Mouse (Mus musculus) intestine, embryonic 14.5 days (tissue): ENCODE results near the gene Smyd1. TPM values are rescaled to one million over a fixed set of nuclear protein-coding genes. Genes with fewer than 3 reads are reported as not detected.

Source experiments
- ATAC-seq: fragments of 200-750 bp; cut with Nextera tagmentation; replicated peaks from 2 replicates; pipeline ENCODE4 v1.8.0; 2017; ENCODE audit warnings: low read depth, moderate number of reproducible peaks, moderate TSS enrichment, moderate library complexity; ENCODE audit not compliant: low FRiP score, low TSS enrichment
- DNase-seq: peaks from one replicate; pipeline ENCODE4 v3.0.0-alpha.2; 2018; ENCODE audit warnings: low spot score
- H3K27ac ChIP-seq: fragments of 300-500 bp; sonication (generic); 2 replicates; pipeline ENCODE4 v1.5.1; 2014; ENCODE audit warnings: low read depth, mild to moderate bottlenecking, control low read depth
- H3K27me3 ChIP-seq: fragments of 300-500 bp; sonication (generic); replicated peaks from 2 replicates; pipeline ENCODE4 v1.6.1; 2014; ENCODE audit warnings: low read length, control low read depth; ENCODE audit not compliant: control insufficient read depth, insufficient read depth
- H3K36me3 ChIP-seq: fragments of 300-500 bp; sonication (generic); 2 replicates; pipeline ENCODE4 v1.6.1; 2014; ENCODE audit warnings: low read length, control low read depth; ENCODE audit not compliant: control insufficient read depth, insufficient read depth
- H3K4me1 ChIP-seq: fragments of 300-500 bp; sonication (generic); replicated peaks from 2 replicates; pipeline ENCODE4 v1.6.1; 2014; ENCODE audit warnings: low read length, control low read depth, mixed read lengths; ENCODE audit not compliant: control insufficient read depth, insufficient read depth
- H3K4me2 ChIP-seq: fragments of 300-500 bp; sonication (generic); 2 replicates; pipeline ENCODE4 v1.6.1; 2014; ENCODE audit warnings: low read length
- H3K4me3 ChIP-seq: fragments of 300-500 bp; sonication (generic); 2 replicates; pipeline ENCODE4 v1.5.1; 2014; ENCODE audit warnings: low read depth, low read length, control low read depth, mixed read lengths
- H3K9ac ChIP-seq: fragments of 300-500 bp; sonication (generic); 2 replicates; pipeline ENCODE4 v1.6.1; 2014; ENCODE audit warnings: mild to moderate bottlenecking, low read length
- H3K9me3 ChIP-seq: fragments of 300-500 bp; sonication (generic); 2 replicates; pipeline ENCODE4 v1.6.1; 2016; ENCODE audit warnings: low read length, control low read depth; ENCODE audit not compliant: control insufficient read depth
- WGBS: fragments of 180-500 bp; shearing (Covaris S2); extraction: QIAGEN DNeasy Blood & Tissue Kit; methylation state at CpG from one replicate; pipeline ENCODE4 v1.1.7; 2014; 5-methylcytosine and 5-hydroxymethylcytosine counted together
- polyA plus RNA-seq: library from polyadenylated mRNA; unstranded; fragments of >200 nt; fragmentation: Nextera tagmentation; extraction: Ambion mirVana; gene quantifications from 2 replicates; pipeline ENCODE4 v1.2.1, GENCODE M21; 2014

Gene Smyd1
- polyA plus RNA-seq = 0.56 and 0.78 TPM in 2 replicates

DNA sequence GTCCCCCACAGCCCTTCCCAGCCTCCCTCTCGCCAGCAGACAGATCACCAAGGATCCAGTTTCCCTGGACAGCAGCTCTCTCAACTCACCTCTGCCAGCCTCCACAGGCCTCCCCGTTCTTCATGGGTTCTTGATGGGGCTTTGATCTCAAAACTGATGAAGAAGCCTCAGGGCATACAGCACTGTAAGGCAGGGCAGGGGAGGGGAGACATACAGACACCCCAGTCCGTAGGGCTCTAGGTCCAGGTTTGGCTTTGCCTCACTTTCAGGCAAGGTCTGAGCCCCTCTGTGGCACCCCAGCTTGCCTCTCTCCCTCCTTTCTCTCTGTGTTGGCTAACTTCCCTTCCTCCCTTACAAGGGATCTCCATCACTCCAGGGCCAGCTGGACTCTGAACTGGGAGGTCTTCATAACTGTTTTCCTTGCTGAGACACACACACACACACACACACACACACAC lies at the start of gene Smyd1:
Gene Smyd1, minus strand, starts transcription at position 408 of the 458 bp plus-strand sequence.
- Histone ChIP-seq H3K36me3 (no peaks in the 10 kb centered on the region), H3K9me3 (no peaks in the 10 kb centered on the region), H3K9ac (no peak within 1 kb of the TSS), H3K4me1 (no peaks in the 10 kb centered on the region), H3K4me3 (no peak within 1 kb of the TSS), H3K27me3 (no peaks in the 10 kb centered on the region), H3K4me2 (no peak within 1 kb of the TSS), H3K27ac (no peak within 1 kb of the TSS)
- DNase-seq (no peak), ATAC-seq (no peak)
- WGBS = 84% methylated on average over 3 of the region's 3 CpGs

DNA sequence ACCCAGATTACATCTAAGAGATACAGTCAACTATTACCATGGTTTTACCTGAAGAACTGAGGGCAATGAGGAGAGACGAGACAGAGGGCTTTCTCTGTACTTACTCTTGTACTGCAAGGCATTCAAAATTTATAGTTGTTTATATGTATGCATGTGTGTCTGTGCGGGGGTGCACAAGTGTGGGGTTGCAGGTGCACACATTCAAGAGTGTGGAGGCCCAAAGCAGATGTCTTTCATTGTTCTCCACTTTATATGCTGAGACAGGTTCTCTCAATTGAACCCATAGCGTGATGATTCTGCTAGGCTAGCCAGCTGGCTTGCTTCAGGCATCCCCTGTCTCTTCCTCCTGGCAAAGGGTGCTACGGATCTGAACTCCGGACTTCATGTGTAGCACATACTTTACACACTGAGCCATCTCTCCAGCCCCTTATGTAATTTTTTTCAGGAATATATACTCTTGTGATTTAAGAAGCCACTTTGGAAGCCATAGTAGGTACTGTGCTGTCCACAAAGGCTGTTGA lies 49.1 kb upstream of the Smyd1 start:
- no peaks in the 10 kb centered on the region for H3K36me3 ChIP-seq
- DNase-seq (no peak), ATAC-seq (no peak)
- H3K27me3 ChIP-seq = no peaks in the 10 kb centered on the region
- WGBS = 76% methylated on average over 5 of the region's 5 CpGs
- no peak overlapping the region for H3K9ac ChIP-seq
- H3K4me3 ChIP-seq = no peak overlapping the region
- no peak overlapping the region for H3K27ac ChIP-seq
- H3K4me1 ChIP-seq = no peaks in the 10 kb centered on the region
- no peak overlapping the region for H3K4me2 ChIP-seq
- 0 out of 2 replicates have a peak, but pooled peaks cover 2% of the 10 kb centered on the region for H3K9me3 ChIP-seq

DNA sequence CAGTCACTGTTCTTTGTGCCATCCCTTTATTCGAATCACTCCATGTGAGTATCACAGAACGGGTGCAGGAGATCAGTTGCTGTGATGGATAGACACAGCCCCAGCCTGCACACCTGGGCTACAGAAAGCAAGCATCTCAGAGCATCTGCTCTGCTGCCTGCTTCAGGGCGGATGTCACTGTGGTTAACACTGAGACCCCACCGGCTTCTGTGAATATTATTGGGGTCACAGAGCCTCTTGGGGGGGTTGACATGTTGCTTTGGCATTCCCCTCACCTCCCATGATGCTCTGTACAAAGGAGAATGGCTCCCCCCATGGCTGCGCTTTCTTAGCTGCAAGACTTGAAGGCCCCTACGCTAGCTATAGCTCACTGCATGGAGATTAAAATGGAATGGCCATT lies 47.4 kb upstream of the Smyd1 start:
- Histone ChIP-seq H3K4me3 (no peak overlapping the region), H3K27ac (no peak overlapping the region), H3K4me2 (no peak overlapping the region), H3K9me3 (0 out of 2 replicates have a peak, but pooled peaks cover 2% of the 10 kb centered on the region), H3K36me3 (no peaks in the 10 kb centered on the region), H3K9ac (no peak overlapping the region), H3K27me3 (no peaks in the 10 kb centered on the region), H3K4me1 (no peaks in the 10 kb centered on the region)
- no peak for DNase-seq
- no peak for ATAC-seq
- 92% methylated on average over 6 of the region's 6 CpGs for WGBS

DNA sequence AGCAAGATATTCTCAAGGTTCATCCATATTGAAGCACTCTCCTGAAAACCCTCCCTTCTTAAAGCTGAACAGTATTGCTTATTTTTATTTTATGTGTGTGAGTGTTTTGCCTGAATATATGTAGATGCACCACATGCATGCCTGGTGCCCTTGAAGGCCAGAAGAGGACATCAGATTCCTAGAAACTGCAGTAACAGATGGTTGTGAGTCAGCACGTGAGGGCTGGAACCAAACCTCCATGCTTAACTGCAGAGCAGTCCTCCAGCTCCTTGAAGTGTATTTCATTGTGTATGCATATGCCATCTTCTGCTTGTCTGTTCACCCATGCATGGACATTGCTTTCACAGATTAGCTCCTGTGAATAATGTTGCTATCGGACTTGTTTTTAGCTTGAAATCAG lies 42.0 kb upstream of the Smyd1 start:
- 74% methylated on average over 2 of the region's 2 CpGs for WGBS
- Histone ChIP-seq H3K27ac (no peak overlapping the region), H3K4me3 (no peak overlapping the region), H3K4me1 (no peaks in the 10 kb centered on the region), H3K27me3 (no peaks in the 10 kb centered on the region), H3K9me3 (0 out of 2 replicates have a peak, but pooled peaks cover 2% of the 10 kb centered on the region), H3K9ac (no peak overlapping the region), H3K4me2 (no peak overlapping the region), H3K36me3 (no peaks in the 10 kb centered on the region)
- ATAC-seq (no peak), DNase-seq (no peak)

DNA sequence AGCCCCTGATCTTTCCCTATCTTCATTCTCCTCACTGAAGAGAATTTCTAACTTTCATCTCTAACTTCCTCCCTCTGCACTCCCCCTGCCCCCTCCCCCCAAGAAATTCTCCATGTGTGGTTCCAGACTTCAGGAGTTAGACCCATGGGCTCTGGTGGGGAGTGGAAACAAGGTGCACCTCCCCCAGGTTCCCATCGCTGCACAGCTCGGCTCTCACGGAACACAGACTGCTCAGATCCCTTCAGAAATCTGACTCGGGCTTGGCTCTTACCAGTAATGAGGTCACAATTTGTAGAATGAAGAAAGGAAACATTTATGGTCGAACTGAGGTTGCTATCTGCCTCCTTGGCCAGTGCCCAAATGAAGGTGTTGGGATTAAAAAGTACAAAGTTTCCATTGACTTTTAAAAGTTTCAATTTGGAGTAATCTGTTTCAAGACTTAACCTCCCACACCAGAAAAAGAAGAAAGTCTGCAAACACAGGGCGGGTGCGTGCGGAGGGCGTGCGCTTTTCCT lies 39.2 kb upstream of the Smyd1 start:
- WGBS = 74% methylated on average over 10 of the region's 10 CpGs
- no peak for ATAC-seq
- DNase-seq = no peak

DNA sequence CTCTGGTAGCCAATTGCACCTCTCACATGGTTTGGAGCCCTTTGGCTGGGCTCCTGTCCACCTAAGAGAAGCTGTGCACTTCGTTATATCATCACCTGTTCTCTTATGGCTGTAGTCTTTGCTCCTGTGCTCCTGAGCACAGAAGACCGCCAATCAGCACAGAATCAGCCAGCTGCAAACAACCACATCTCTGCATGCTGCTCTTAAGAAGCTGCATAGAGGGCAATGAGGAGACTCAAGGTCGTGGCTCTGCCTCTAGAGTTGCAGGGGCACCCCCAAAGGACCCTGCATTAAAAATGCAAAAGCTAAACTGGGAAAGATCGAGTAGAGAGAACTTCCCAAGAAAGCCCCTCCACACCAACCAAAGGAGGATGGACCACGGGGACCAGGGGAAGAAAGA lies 38.7 kb upstream of the Smyd1 start:
- H3K4me3 ChIP-seq = no peak overlapping the region
- no peaks in the 10 kb centered on the region for H3K36me3 ChIP-seq
- H3K9me3 ChIP-seq = no peaks in the 10 kb centered on the region
- no peak for DNase-seq
- H3K4me2 ChIP-seq = no peak overlapping the region
- H3K9ac ChIP-seq = no peak overlapping the region
- no peak for ATAC-seq
- H3K27ac ChIP-seq = no peak overlapping the region
- H3K27me3 ChIP-seq = no peaks in the 10 kb centered on the region
- H3K4me1 ChIP-seq = no peaks in the 10 kb centered on the region
- WGBS = 58% methylated on average over 5 of the region's 5 CpGs

More for the DNA sequence above, 39.2 kb upstream of the Smyd1 start:
- H3K4me1 ChIP-seq = no peaks in the 10 kb centered on the region
- H3K36me3 ChIP-seq = no peaks in the 10 kb centered on the region
- H3K27me3 ChIP-seq = no peaks in the 10 kb centered on the region
- H3K9me3 ChIP-seq = no peaks in the 10 kb centered on the region
- H3K9ac ChIP-seq = no peak overlapping the region
- no peak overlapping the region for H3K27ac ChIP-seq
- no peak overlapping the region for H3K4me3 ChIP-seq
- H3K4me2 ChIP-seq = no peak overlapping the region

DNA sequence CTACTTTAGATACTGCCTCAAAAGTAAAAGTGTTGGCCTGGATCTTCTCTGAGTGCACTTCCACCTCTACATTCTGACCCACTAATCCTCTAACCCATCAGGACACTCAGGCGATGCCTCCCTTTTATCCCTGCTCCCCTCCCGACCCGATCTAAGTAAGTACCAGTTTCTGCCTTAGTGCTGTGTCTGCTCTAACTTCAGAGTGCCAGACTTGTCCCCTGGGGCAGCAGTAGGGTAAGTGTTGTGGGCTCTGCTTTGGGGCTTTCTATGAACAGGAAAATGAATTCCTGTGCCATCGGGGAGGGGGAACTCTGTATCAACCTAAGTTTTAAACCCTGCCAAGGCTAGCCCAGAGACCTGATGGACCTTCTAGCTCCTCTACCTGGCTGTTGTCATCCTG lies 38.2 kb upstream of the Smyd1 start:
- DNase-seq (no peak), ATAC-seq (no peak)
- H3K4me1 ChIP-seq = no peaks in the 10 kb centered on the region
- no peaks in the 10 kb centered on the region for H3K9me3 ChIP-seq
- WGBS = 82% methylated on average over 4 of the region's 4 CpGs
- no peak overlapping the region for H3K9ac ChIP-seq
- H3K27ac ChIP-seq = no peak overlapping the region
- no peak overlapping the region for H3K4me3 ChIP-seq
- no peaks in the 10 kb centered on the region for H3K36me3 ChIP-seq
- no peaks in the 10 kb centered on the region for H3K27me3 ChIP-seq
- no peak overlapping the region for H3K4me2 ChIP-seq

DNA sequence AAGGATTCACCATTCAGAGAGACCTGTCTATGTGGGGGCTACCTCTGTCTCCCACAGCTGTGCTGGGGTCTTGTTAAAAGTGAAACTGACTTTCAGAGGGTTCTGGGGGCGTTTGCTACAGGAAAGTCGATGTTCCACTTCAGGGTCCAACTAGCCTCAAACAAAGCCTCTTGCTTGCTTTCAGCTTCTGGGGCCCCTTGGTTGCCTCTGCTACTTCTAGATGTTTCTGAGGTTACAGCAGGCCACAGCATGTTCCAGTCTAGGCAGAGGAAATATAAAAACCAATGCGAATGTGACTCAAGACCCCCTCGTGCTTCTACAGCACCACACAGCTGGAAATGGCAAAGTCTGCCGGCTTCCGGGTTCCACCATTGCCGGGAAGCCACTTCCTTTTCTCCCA lies 35.5 kb upstream of the Smyd1 start:
- ATAC-seq = no peak
- no peak overlapping the region for H3K27ac ChIP-seq
- no peaks in the 10 kb centered on the region for H3K27me3 ChIP-seq
- no peak overlapping the region for H3K4me2 ChIP-seq
- WGBS = 91% methylated on average over 7 of the region's 7 CpGs
- no peak for DNase-seq
- H3K36me3 ChIP-seq = no peaks in the 10 kb centered on the region
- H3K9me3 ChIP-seq = no peaks in the 10 kb centered on the region
- no peaks in the 10 kb centered on the region for H3K4me1 ChIP-seq
- H3K9ac ChIP-seq = no peak overlapping the region
- no peak overlapping the region for H3K4me3 ChIP-seq

DNA sequence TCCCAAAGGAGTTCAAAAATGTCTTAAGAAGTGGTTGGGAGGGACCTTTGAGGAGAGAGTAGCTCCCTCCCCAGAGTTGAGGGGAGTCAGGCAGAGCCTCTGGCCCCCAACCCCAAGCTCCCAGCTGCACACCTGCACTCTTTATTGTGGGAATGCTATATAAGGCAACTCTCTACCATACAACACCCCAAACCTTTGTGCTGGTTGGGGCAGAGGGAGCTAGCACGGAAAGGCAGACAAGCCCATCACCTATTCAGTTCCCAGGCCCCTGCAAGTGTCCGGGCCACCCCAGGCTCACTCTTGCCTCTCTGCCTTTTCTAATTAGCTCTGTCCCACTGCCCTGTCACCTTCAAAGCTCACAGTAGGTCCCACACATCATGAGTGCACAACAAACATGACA lies 31.7 kb upstream of the Smyd1 start:
- H3K9me3 ChIP-seq = no peaks in the 10 kb centered on the region

More for the DNA sequence above, 31.7 kb upstream of the Smyd1 start:
- no peak overlapping the region for H3K4me3 ChIP-seq
- no peaks in the 10 kb centered on the region for H3K4me1 ChIP-seq
- DNase-seq = no peak
- no peak overlapping the region for H3K4me2 ChIP-seq
- no peak overlapping the region for H3K9ac ChIP-seq
- 82% methylated on average over 2 of the region's 2 CpGs for WGBS
- H3K27ac ChIP-seq = no peak overlapping the region
- H3K36me3 ChIP-seq = no peaks in the 10 kb centered on the region
- no peaks in the 10 kb centered on the region for H3K27me3 ChIP-seq
- ATAC-seq = no peak
